Comparison of ENCODE assay signal across 8 mouse cellular contexts in the genomic region with DNA sequence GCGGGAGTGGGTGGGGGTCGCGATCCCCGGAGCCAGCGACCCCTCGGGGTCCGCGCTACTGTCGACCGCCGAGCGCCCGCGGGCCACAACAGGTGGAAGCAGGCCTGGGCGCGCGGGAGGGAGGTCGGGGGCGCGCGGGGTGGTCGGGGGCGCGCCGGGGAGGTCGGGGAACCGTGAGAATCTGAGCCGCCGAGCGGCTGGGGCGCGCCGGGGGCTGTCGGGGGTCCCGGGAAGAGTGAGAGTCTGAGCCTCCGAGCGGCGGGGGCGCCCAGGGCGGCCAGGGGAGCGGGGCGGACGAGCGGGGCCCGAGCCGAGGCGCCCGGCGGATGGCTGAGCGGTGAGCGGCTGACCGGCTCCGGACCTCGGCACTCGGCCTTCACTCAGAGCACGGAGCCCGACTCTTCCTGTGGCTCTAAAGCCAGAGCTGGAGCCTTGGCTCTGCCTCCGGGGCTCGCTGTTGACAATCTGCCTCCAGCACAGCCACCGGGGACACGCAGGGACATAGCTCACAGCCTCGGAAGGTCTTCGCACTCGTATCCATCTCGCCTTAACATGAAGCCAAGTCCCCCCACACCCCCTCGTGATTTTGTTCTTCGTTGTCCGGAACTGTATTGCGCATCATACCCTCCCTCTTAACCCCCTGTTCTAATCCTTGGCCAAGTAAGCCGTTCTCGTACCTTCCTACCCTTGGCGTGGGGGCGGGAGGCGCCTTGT. TPM values are rescaled to one million over a fixed set of nuclear protein-coding genes. Genes with fewer than 3 reads are reported as not detected.
DNase-seq lines count a peak whose midpoint lies in the region; ATAC-seq lines count a peak whose summit lies in the region.

No protein-coding gene starts in this region.

- H3K9ac ChIP-seq in intestine, embryonic 15.5 days = peak overlapping the region; percentile 83
- H3K9ac ChIP-seq in midbrain, embryonic 11.5 days (ENCODE audit: low read length) = peak overlapping the region; percentile 65

- 0 out of 2 replicates have a peak, but pooled peaks cover 2% of the 10 kb centered on the region for H3K4me1 ChIP-seq in intestine, embryonic 15.5 days (replicated peaks)
- peaks cover 20% of the 10 kb centered on the region for H3K4me1 ChIP-seq in limb, embryonic 10.5 days
- H3K4me1 ChIP-seq in midbrain, embryonic 11.5 days (ENCODE audit: control insufficient read depth, insufficient read depth, low read length) = peaks cover 11% of the 10 kb centered on the region

- H3K27me3 ChIP-seq in intestine, embryonic 15.5 days (replicated peaks) = peaks cover 8% of the 10 kb centered on the region; the same call in 1 of the 2 replicates
- peaks cover 62% of the 10 kb centered on the region for H3K27me3 ChIP-seq in limb, embryonic 10.5 days (ENCODE audit: low read depth, poor library complexity, severe bottlenecking)
- H3K27me3 ChIP-seq in midbrain, embryonic 11.5 days (ENCODE audit: control insufficient read depth, insufficient read depth, low read length) = peaks cover 41% of the 10 kb centered on the region

- H3K4me2 ChIP-seq in intestine, embryonic 15.5 days (replicated peaks) = peak overlapping the region; percentile 91
- H3K4me2 ChIP-seq in midbrain, embryonic 11.5 days = peak overlapping the region; percentile 90

- intact Hi-C loops in gastrocnemius, postnatal 36 days (cut with DNase I) = no loop called here

- H3K4me3 ChIP-seq in intestine, embryonic 15.5 days (replicated peaks) = peak overlapping the region; percentile 76
- H3K4me3 ChIP-seq in limb, embryonic 10.5 days = peak overlapping the region; percentile 77
- H3K4me3 ChIP-seq in midbrain, embryonic 11.5 days (ENCODE audit: low read depth, low read length) = peak overlapping the region; percentile 71

- no peaks in the 10 kb centered on the region for H3K36me3 ChIP-seq in intestine, embryonic 15.5 days
- no peaks in the 10 kb centered on the region for H3K36me3 ChIP-seq in limb, embryonic 10.5 days
- no peaks in the 10 kb centered on the region for H3K36me3 ChIP-seq in midbrain, embryonic 11.5 days (ENCODE audit: control insufficient read depth, insufficient read depth, low read length)

- DNase-seq in heart, adult 11 months = peak; percentile 94
- no peak for DNase-seq in heart, adult 8-10 months (ENCODE audit: low spot score)
- DNase-seq in embryo, embryonic 11 days = peak; percentile 71
- peak; percentile 7 to 29 for DNase-seq in gastrocnemius, postnatal 36 days
- peak; percentile 72 for DNase-seq in limb, embryonic 10.5 days (ENCODE audit: low spot score)
- peak; percentile 96 for DNase-seq in midbrain, embryonic 11.5 days (ENCODE audit: low spot score, missing footprints)
- peak; percentile 50 for DNase-seq in right cerebral cortex, postnatal 4 days

- ATAC-seq in intestine, embryonic 15.5 days = peak; percentile 79
- peak; percentile 78 for ATAC-seq in midbrain, embryonic 11.5 days (ENCODE audit: low FRiP score)

- whole genome bisulfite sequencing in intestine, embryonic 15.5 days = under 1% methylated on average over 59 of the region's 74 CpGs
- 1% methylated on average over 72 of the region's 74 CpGs for WGBS in limb, embryonic 10.5 days
- 1% methylated on average over 62 of the region's 74 CpGs for WGBS in midbrain, embryonic 11.5 days

- no peaks in the 10 kb centered on the region for H3K9me3 ChIP-seq in intestine, embryonic 15.5 days
- H3K9me3 ChIP-seq in limb, embryonic 10.5 days (replicated peaks) = no peaks in the 10 kb centered on the region
- H3K9me3 ChIP-seq in midbrain, embryonic 11.5 days (ENCODE audit: control insufficient read depth, low read length) = no peaks in the 10 kb centered on the region

- H3K27ac ChIP-seq in intestine, embryonic 15.5 days = peak overlapping the region; percentile 56
- H3K27ac ChIP-seq in limb, embryonic 10.5 days = peak overlapping the region; percentile 59
- H3K27ac ChIP-seq in midbrain, embryonic 11.5 days (ENCODE audit: low read depth, low read length) = no peak overlapping the region

RNA-seq across cellular contexts. Expression of gene Map7, which starts 1.0 kb away (rescaled TPM):
- total RNA-seq in heart, adult 8-10 months (2022) = 10 to 100 TPM; 13.7 to 20.4 (median 15.3) TPM
- total RNA-seq in gastrocnemius, postnatal 36 days (2021) = 1 to 10 TPM; 2.4 to 4.2 TPM
- polyA plus RNA-seq in intestine, embryonic 15.5 days (2015; fragmentation: Nextera tagmentation; extraction: Ambion mirVana) = 36.6 and 37.5 TPM in 2 replicates
- polyA plus RNA-seq in limb, embryonic 10.5 days (2016; fragmentation: Nextera tagmentation; extraction: Ambion mirVana) = 1.4 and 3.3 TPM in 2 replicates
- polyA plus RNA-seq in midbrain, embryonic 11.5 days (2014; fragmentation: Nextera tagmentation; extraction: Ambion mirVana) = 5.6 and 6.3 TPM in 2 replicates
